Mouse (Mus musculus) intestine, postnatal 0 days (tissue): ENCODE measurements around the gene Kcnq5. TPM values are rescaled to one million over a fixed set of nuclear protein-coding genes. Genes with fewer than 3 reads are reported as not detected.

Experiments used
- ATAC-seq: fragments of 200-750 bp; cut with Nextera tagmentation; 2 replicates; pipeline ENCODE4 v1.8.0; 2017; ENCODE audit warnings: mild to moderate bottlenecking, moderate TSS enrichment, moderate library complexity
- H3K27ac ChIP-seq: fragments of 300-500 bp; sonication (generic); 2 replicates; pipeline ENCODE4 v1.5.1; 2014; ENCODE audit warnings: mild to moderate bottlenecking, low read depth, low read length, moderate library complexity
- H3K27me3 ChIP-seq: fragments of 300-500 bp; sonication (generic); replicated peaks from 2 replicates; pipeline ENCODE4 v1.6.1; 2014; ENCODE audit warnings: low read length, mixed read lengths; ENCODE audit not compliant: control insufficient read depth, insufficient read depth
- H3K36me3 ChIP-seq: fragments of 300-500 bp; sonication (generic); 2 replicates; pipeline ENCODE4 v1.6.1; 2014; ENCODE audit warnings: mild to moderate bottlenecking, moderate library complexity; ENCODE audit not compliant: control insufficient read depth, insufficient read depth
- H3K4me1 ChIP-seq: fragments of 300-500 bp; sonication (generic); replicated peaks from 2 replicates; pipeline ENCODE4 v1.6.1; 2014; ENCODE audit warnings: antibody characterized with exemption, low read length, mixed read lengths; ENCODE audit not compliant: control insufficient read depth, insufficient read depth
- H3K4me2 ChIP-seq: fragments of 300-500 bp; sonication (generic); replicated peaks from 2 replicates; pipeline ENCODE4 v1.6.1; 2014; ENCODE audit warnings: low read depth, mild to moderate bottlenecking, moderate library complexity
- H3K4me3 ChIP-seq: fragments of 300-500 bp; sonication (generic); 2 replicates; pipeline ENCODE4 v1.5.1; 2014; ENCODE audit warnings: low read depth, low read length
- H3K9ac ChIP-seq: fragments of 300-500 bp; sonication (generic); 2 replicates; pipeline ENCODE4 v1.6.1; 2014; ENCODE audit warnings: mild to moderate bottlenecking, low read depth, low read length
- H3K9me3 ChIP-seq: fragments of 300-500 bp; sonication (generic); 2 replicates; pipeline ENCODE4 v1.6.1; 2016; ENCODE audit warnings: mixed run types; ENCODE audit not compliant: control insufficient read depth
- CTCF ChIP-seq: sonication (generic); IDR thresholded peaks from 2 replicates; pipeline ENCODE4 v1.5.1; 2016; ENCODE audit warnings: low read depth, mild to moderate bottlenecking, control low read depth, antibody characterized with exemption, moderate library complexity
- WGBS: fragments of 180-500 bp; shearing (Covaris S2); extraction: QIAGEN DNeasy Blood & Tissue Kit; methylation state at CpG from one replicate; pipeline ENCODE4 v1.1.7; 2014; 5-methylcytosine and 5-hydroxymethylcytosine counted together
- polyA plus RNA-seq: library from polyadenylated mRNA; unstranded; fragments of >200 nt; fragmentation: Nextera tagmentation; extraction: Ambion mirVana; gene quantifications from 2 replicates; pipeline ENCODE4 v1.2.1, GENCODE M21; 2015

Gene Kcnq5
- polyA plus RNA-seq, 1 experiment from 2014 or later: 0.40 TPM

GRCm38 (mm10) chr1:21712711-21713110 is 249.0 kb downstream of the Kcnq5 start:
- no peak overlapping the region for H3K4me3 ChIP-seq
- H3K9me3 ChIP-seq: no peaks in the 10 kb centered on the region
- no peak overlapping the region for H3K9ac ChIP-seq
- WGBS: 47% methylated on average over 2 of the region's 2 CpGs
- no peaks in the 10 kb centered on the region for H3K27me3 ChIP-seq
- H3K27ac ChIP-seq: no peak overlapping the region
- no peaks in the 10 kb centered on the region for H3K4me1 ChIP-seq
- no peaks in the 10 kb centered on the region for H3K36me3 ChIP-seq
- no peak for ATAC-seq
- TF ChIP-seq CTCF: no peak
- no peak overlapping the region for H3K4me2 ChIP-seq

- Histone ChIP-seq H3K36me3 (no peaks in the 10 kb centered on the region), H3K4me3 (no peak overlapping the region), H3K27ac (no peak overlapping the region), H3K4me1 (no peaks in the 10 kb centered on the region), H3K9ac (no peak overlapping the region), H3K27me3 (no peaks in the 10 kb centered on the region), H3K9me3 (no peaks in the 10 kb centered on the region), H3K4me2 (no peak overlapping the region)
- TF ChIP-seq CTCF: no peak
- WGBS: 71% methylated on average over 2 of the region's 2 CpGs
- no peak for ATAC-seq
Measured at GRCm38 (mm10) chr1:21690458-21690857, 271.3 kb downstream of the Kcnq5 start.

GRCm38 (mm10) chr1:21688918-21689317 is 272.8 kb downstream of the Kcnq5 start:
- Histone ChIP-seq H3K27me3 (no peaks in the 10 kb centered on the region), H3K4me1 (no peaks in the 10 kb centered on the region), H3K9ac (no peak overlapping the region), H3K4me2 (no peak overlapping the region), H3K4me3 (no peak overlapping the region), H3K9me3 (no peaks in the 10 kb centered on the region), H3K27ac (no peak overlapping the region), H3K36me3 (no peaks in the 10 kb centered on the region)
- no peak for TF ChIP-seq CTCF
- no peak for ATAC-seq
- WGBS: 74% methylated on average over 1 of the region's 1 CpGs

- H3K9ac ChIP-seq: no peak overlapping the region
- H3K4me1 ChIP-seq: no peaks in the 10 kb centered on the region
- no peaks in the 10 kb centered on the region for H3K36me3 ChIP-seq
- WGBS: 69% methylated on average over 3 of the region's 3 CpGs
- no peak overlapping the region for H3K4me2 ChIP-seq
- no peak for ATAC-seq
- H3K27me3 ChIP-seq: no peaks in the 10 kb centered on the region
- no peak for TF ChIP-seq CTCF
- no peaks in the 10 kb centered on the region for H3K9me3 ChIP-seq
- H3K4me3 ChIP-seq: no peak overlapping the region
- H3K27ac ChIP-seq: no peak overlapping the region
Measured at GRCm38 (mm10) chr1:21684444-21684843, 277.3 kb downstream of the Kcnq5 start.

GRCm38 (mm10) chr1:21676805-21677204 is 284.9 kb downstream of the Kcnq5 start:
- Histone ChIP-seq H3K4me2 (no peak overlapping the region), H3K36me3 (no peaks in the 10 kb centered on the region), H3K4me3 (no peak overlapping the region), H3K9me3 (no peaks in the 10 kb centered on the region), H3K9ac (no peak overlapping the region), H3K27me3 (no peaks in the 10 kb centered on the region), H3K4me1 (no peaks in the 10 kb centered on the region), H3K27ac (no peak overlapping the region)
- no peak for TF ChIP-seq CTCF
- 69% methylated on average over 3 of the region's 3 CpGs for WGBS
- no peak for ATAC-seq

GRCm38 (mm10) chr1:21660840-21661239 is 300.9 kb downstream of the Kcnq5 start:
- 81% methylated on average over 3 of the region's 3 CpGs for WGBS
- TF ChIP-seq CTCF: no peak

GRCm38 (mm10) chr1:21650820-21651219 is 310.9 kb downstream of the Kcnq5 start:
- H3K27me3 ChIP-seq: no peaks in the 10 kb centered on the region
- no peak overlapping the region for H3K4me2 ChIP-seq
- H3K27ac ChIP-seq: no peak overlapping the region
- no peak overlapping the region for H3K9ac ChIP-seq
- no peak for TF ChIP-seq CTCF
- no peaks in the 10 kb centered on the region for H3K4me1 ChIP-seq
- no peak overlapping the region for H3K4me3 ChIP-seq
- WGBS: 59% methylated on average over 4 of the region's 4 CpGs
- no peaks in the 10 kb centered on the region for H3K36me3 ChIP-seq
- H3K9me3 ChIP-seq: no peaks in the 10 kb centered on the region
- no peak for ATAC-seq

More at GRCm38 (mm10) chr1:21660840-21661239, 300.9 kb downstream of the Kcnq5 start:
- H3K36me3 ChIP-seq: no peaks in the 10 kb centered on the region
- ATAC-seq: no peak
- H3K9me3 ChIP-seq: no peaks in the 10 kb centered on the region
- H3K4me2 ChIP-seq: no peak overlapping the region
- no peak overlapping the region for H3K4me3 ChIP-seq
- no peaks in the 10 kb centered on the region for H3K4me1 ChIP-seq
- H3K27ac ChIP-seq: no peak overlapping the region
- no peak overlapping the region for H3K9ac ChIP-seq
- H3K27me3 ChIP-seq: no peaks in the 10 kb centered on the region
